Mouse (Mus musculus): Measurements from ENCODE around the gene Hrct1.

Gene Hrct1

DNA sequence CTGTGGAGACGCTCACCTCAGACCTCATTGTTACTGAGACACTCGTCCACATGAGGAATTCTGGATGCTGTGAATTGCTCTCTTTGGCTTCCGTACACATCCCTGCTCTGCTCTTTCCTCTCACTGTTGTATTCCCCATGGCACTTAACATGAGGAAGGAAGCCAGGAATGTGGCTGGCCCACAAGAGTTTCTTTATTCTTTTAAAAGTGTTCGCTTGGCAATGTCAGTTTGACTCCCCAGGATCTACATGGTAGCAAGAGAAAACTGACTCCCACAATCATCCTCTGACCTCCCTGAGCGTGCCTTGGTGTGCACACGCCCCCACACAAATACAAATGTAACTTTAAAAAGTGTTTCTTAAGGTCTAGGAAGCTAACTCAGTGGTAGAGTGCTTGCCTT, 44.6 kb downstream of the Hrct1 start:
- DNase-seq (ENCODE audit: low spot score in 2 of 2) = no peak

DNA sequence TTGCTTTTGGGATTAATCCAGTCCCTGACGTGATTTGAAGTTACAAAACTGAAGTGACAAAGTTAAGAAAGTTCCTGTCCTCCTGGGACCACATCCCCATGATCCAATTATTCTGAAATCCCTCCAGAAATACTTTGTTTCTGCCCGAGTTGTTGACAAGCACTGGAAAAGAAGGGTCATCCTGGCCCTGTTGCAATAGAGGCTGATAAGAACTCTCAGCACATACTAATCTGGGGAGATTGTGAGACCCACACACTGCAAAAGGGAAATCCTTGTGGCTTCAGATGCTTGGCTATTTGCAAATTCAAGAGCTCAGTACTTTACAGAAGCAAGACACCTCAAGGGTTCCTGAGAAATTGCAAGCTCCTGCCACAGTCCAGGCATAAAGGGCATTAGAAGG, 45.3 kb downstream of the Hrct1 start:
- peak in 1 of 2 experiments; percentile 21 for DNase-seq (ENCODE audit: low spot score in 2 of 2)

All from heart, adult 9 months (tissue).